Mouse (Mus musculus): ENCODE data around the gene Mrpl20. TPM values are rescaled to one million over a fixed set of nuclear protein-coding genes. Genes with fewer than 3 reads are reported as not detected.
"Not testable (repeated sequence)": the region's sequence is repeated elsewhere in the genome, so short reads cannot be mapped to it uniquely, and the experiment has no call there.

Gene Mrpl20
- total and polyA plus RNA-seq, 3 experiments: 336 to 346 TPM; not detected in 1

GRCm38 (mm10) chr4:155788300-155788699 lies 14.4 kb upstream of the Mrpl20 start (continued):
- TF ChIP-seq ZMIZ1 (IDR thresholded peaks at IDR 0.05; ENCODE audit: low read depth, low read length): no peak
- TF ChIP-seq SIN3A (IDR thresholded peaks at IDR 0.05; ENCODE audit: low read length): peak; percentile 71; the same call in 1 of the 2 replicates
- no peak for TF ChIP-seq MAZ (IDR thresholded peaks at IDR 0.05; ENCODE audit: low read depth, low read length)
- 0 out of 2 replicates have a peak, but pooled peaks have one; percentile 45 for TF ChIP-seq ELF1 (IDR thresholded peaks at IDR 0.05; ENCODE audit: low read depth, low read length)
- TF ChIP-seq GATA1 (IDR thresholded peaks at IDR 0.05; ENCODE audit: low read depth, low read length): peak; percentile 95
- TF ChIP-seq MEF2A (IDR thresholded peaks at IDR 0.05; ENCODE audit: extremely low read depth, insufficient replicate concordance, low read depth, low read length, poor library complexity, severe bottlenecking): no peak
- no peak for TF ChIP-seq E2F4 (IDR thresholded peaks at IDR 0.05; ENCODE audit: borderline replicate concordance, low read depth, low read length)
- TF ChIP-seq POLR2AphosphoS5 (IDR thresholded peaks at IDR 0.05; ENCODE audit: borderline replicate concordance, low read depth, low read length): no peak
- no peak for TF ChIP-seq MXI1 (IDR thresholded peaks at IDR 0.05; ENCODE audit: low read depth, low read length)
- TF ChIP-seq ZNF384 (IDR thresholded peaks at IDR 0.05; ENCODE audit: low read depth, low read length): no peak
- no peak for TF ChIP-seq ZKSCAN1 (IDR thresholded peaks at IDR 0.05; ENCODE audit: low read depth, low read length)
- peak; percentile 95 for TF ChIP-seq TAL1 (IDR thresholded peaks at IDR 0.05; ENCODE audit: low read length)
- TF ChIP-seq UBTF (IDR thresholded peaks at IDR 0.05; ENCODE audit: borderline replicate concordance, insufficient read depth, low read depth, low read length): no peak
- peak; percentile 95 for TF ChIP-seq TCF12 (IDR thresholded peaks at IDR 0.05; ENCODE audit: low read depth, low read length)
- TF ChIP-seq RAD21 (IDR thresholded peaks at IDR 0.05; ENCODE audit: low read depth, low read length): no peak
- TF ChIP-seq MAFK (IDR thresholded peaks at IDR 0.05; ENCODE audit: borderline replicate concordance, low read depth, low read length): peak; percentile 70; the same call in 1 of the 2 replicates
- TF ChIP-seq USF2 (IDR thresholded peaks at IDR 0.05; ENCODE audit: borderline replicate concordance in 1 of 2, insufficient read depth in 1 of 2, low read depth in 1 of 2, low read length in 2 of 2): no peak
- no peak for TF ChIP-seq GABPA (IDR thresholded peaks at IDR 0.05; ENCODE audit: low read depth, low read length)
- TF ChIP-seq POLR2A (IDR thresholded peaks at IDR 0.05; ENCODE audit: control insufficient read depth in 1 of 2, insufficient read depth in 1 of 2, low read depth in 1 of 2, low read length in 2 of 2, poor library complexity in 1 of 2): no peak

GRCm38 (mm10) chr4:155788833-155789232 lies 13.8 kb upstream of the Mrpl20 start:
- H3K9me3 ChIP-seq (replicated peaks; ENCODE audit: insufficient read depth, low read length); H3K4me3 ChIP-seq (ENCODE audit: control insufficient read depth in 1 of 2, insufficient read depth in 1 of 2, low read depth in 2 of 2, low read length in 2 of 2); H3K79me2 ChIP-seq (ENCODE audit: control insufficient read depth, insufficient read depth, low read length, poor library complexity); H3K27me3 ChIP-seq (ENCODE audit: control insufficient read depth in 1 of 2, insufficient read depth in 2 of 2, low read length in 2 of 2); H3K9ac ChIP-seq (ENCODE audit: control insufficient read depth, low read depth, low read length, poor library complexity, severe bottlenecking); DNase-seq (ENCODE audit: low read depth, low spot score): not testable (repeated sequence)
- H3K4me1 ChIP-seq (ENCODE audit: control insufficient read depth in 1 of 2, insufficient read depth in 2 of 2, low read length in 2 of 2): peaks cover 11 to 17% of the 10 kb centered on the region in 2 experiments
- peaks cover 0 to 16% of the 10 kb centered on the region in 2 experiments; a peak in 2 of 4 replicates for H3K36me3 ChIP-seq (ENCODE audit: control insufficient read depth in 1 of 2, insufficient read depth in 2 of 2, low read length in 2 of 2)
- H3K27ac ChIP-seq (ENCODE audit: control insufficient read depth, low read depth, low read length): peak overlapping the region; percentile 85

Measured in MEL (cell line).